Mouse (Mus musculus) forebrain, embryonic 14.5 days (tissue): ENCODE measurements around the gene Med16. TPM values are rescaled to one million over a fixed set of nuclear protein-coding genes. Genes with fewer than 3 reads are reported as not detected.

Source experiments
- ATAC-seq: fragments of 200-750 bp; cut with Nextera tagmentation; 2 replicates; pipeline ENCODE4 v1.8.0; 2017; ENCODE audit warnings: mild to moderate bottlenecking, moderate library complexity
- DNase-seq: peaks from one replicate; pipeline ENCODE4 v3.0.0-alpha.2; 2015; ENCODE audit warnings: low spot score
- H3K27ac ChIP-seq: fragments of 300-500 bp; sonication (generic); 2 replicates; pipeline ENCODE4 v1.5.1; 2014; ENCODE audit warnings: low read depth, mild to moderate bottlenecking, control low read depth, low read length, moderate library complexity
- H3K27me3 ChIP-seq: fragments of 300-500 bp; sonication (generic); replicated peaks from 2 replicates; pipeline ENCODE4 v1.6.1; 2014; ENCODE audit warnings: low read length, control low read depth, mixed read lengths; ENCODE audit not compliant: control insufficient read depth, insufficient read depth
- H3K36me3 ChIP-seq: fragments of 300-500 bp; sonication (generic); 2 replicates; pipeline ENCODE4 v1.6.1; 2014; ENCODE audit warnings: low read length, control low read depth; ENCODE audit not compliant: control insufficient read depth, insufficient read depth
- H3K4me1 ChIP-seq: fragments of 300-500 bp; sonication (generic); 2 replicates; pipeline ENCODE4 v1.6.1; 2014; ENCODE audit warnings: antibody characterized with exemption, low read length, control low read depth; ENCODE audit not compliant: control insufficient read depth, insufficient read depth
- H3K4me2 ChIP-seq: fragments of 300-500 bp; sonication (generic); 2 replicates; pipeline ENCODE4 v1.6.1; 2014; ENCODE audit warnings: mild to moderate bottlenecking, control low read depth, low read length
- H3K4me3 ChIP-seq: fragments of 300-500 bp; sonication (generic); 2 replicates; pipeline ENCODE4 v1.5.1; 2014; ENCODE audit warnings: low read depth, low read length, control low read depth
- H3K9ac ChIP-seq: fragments of 300-500 bp; sonication (generic); 2 replicates; pipeline ENCODE4 v1.6.1; 2014; ENCODE audit warnings: mild to moderate bottlenecking, low read length, control low read depth, moderate library complexity
- H3K9me3 ChIP-seq: fragments of 300-500 bp; sonication (generic); replicated peaks from 2 replicates; pipeline ENCODE4 v1.6.1; 2016; ENCODE audit warnings: low read length, control low read depth, mixed read lengths; ENCODE audit not compliant: control insufficient read depth
- WGBS: fragments of 180-500 bp; shearing (Covaris S2); extraction: QIAGEN DNeasy Blood & Tissue Kit; methylation state at CpG from one replicate; pipeline ENCODE4 v1.1.7; 2014; 5-methylcytosine and 5-hydroxymethylcytosine counted together
- polyA plus RNA-seq: library from polyadenylated mRNA; unstranded; fragments of >200 nt; fragmentation: Nextera tagmentation; extraction: Ambion mirVana; gene quantifications from 2 replicates; pipeline ENCODE4 v1.2.1, GENCODE M21; 2014

Med16 gene
- polyA plus RNA-seq, 1 experiment from 2014 or later = 40.5 TPM

- peaks cover 87% of the 10 kb centered on the region for H3K36me3 ChIP-seq
- peak overlapping the region; percentile 25; the same call in 1 of the 2 replicates for H3K9ac ChIP-seq
- peaks cover 4% of the 10 kb centered on the region; the same call in 1 of the 2 replicates for H3K4me1 ChIP-seq
- H3K9me3 ChIP-seq = no peaks in the 10 kb centered on the region
- peak overlapping the region; percentile 39; the same call in 1 of the 2 replicates for H3K27ac ChIP-seq
- DNase-seq (no peak), ATAC-seq (peak; percentile 45)
- WGBS = 63% methylated on average over 10 of the region's 10 CpGs
- H3K4me2 ChIP-seq = no peak overlapping the region
- H3K4me3 ChIP-seq = no peak overlapping the region
- no peaks in the 10 kb centered on the region for H3K27me3 ChIP-seq
Measured at GRCm38 (mm10) chr10:79864351-79865188, 44.2 kb downstream of the Med16 start.

GRCm38 (mm10) chr10:79862925-79863324 lies 45.8 kb downstream of the Med16 start:
- H3K27ac ChIP-seq = no peak overlapping the region; the same call in 1 of the 2 replicates
- H3K27me3 ChIP-seq = no peaks in the 10 kb centered on the region
- H3K4me3 ChIP-seq = no peak overlapping the region
- DNase-seq (no peak), ATAC-seq (no peak)
- H3K9ac ChIP-seq = no peak overlapping the region
- H3K4me1 ChIP-seq = peaks cover 13% of the 10 kb centered on the region
- no peak overlapping the region for H3K4me2 ChIP-seq
- WGBS = 73% methylated on average over 10 of the region's 10 CpGs
- peaks cover 90% of the 10 kb centered on the region for H3K36me3 ChIP-seq
- no peaks in the 10 kb centered on the region for H3K9me3 ChIP-seq

- no peak overlapping the region for H3K4me3 ChIP-seq
- DNase-seq (no peak), ATAC-seq (no peak)
- peaks cover 93% of the 10 kb centered on the region for H3K36me3 ChIP-seq
- H3K4me2 ChIP-seq = no peak overlapping the region
- H3K27ac ChIP-seq = no peak overlapping the region
- no peak overlapping the region for H3K9ac ChIP-seq
- WGBS = 80% methylated on average over 23 of the region's 23 CpGs
- H3K4me1 ChIP-seq = peaks cover 20% of the 10 kb centered on the region
- no peaks in the 10 kb centered on the region for H3K27me3 ChIP-seq
- H3K9me3 ChIP-seq = no peaks in the 10 kb centered on the region
Measured at GRCm38 (mm10) chr10:79862049-79862788, 46.5 kb downstream of the Med16 start.

DNA sequence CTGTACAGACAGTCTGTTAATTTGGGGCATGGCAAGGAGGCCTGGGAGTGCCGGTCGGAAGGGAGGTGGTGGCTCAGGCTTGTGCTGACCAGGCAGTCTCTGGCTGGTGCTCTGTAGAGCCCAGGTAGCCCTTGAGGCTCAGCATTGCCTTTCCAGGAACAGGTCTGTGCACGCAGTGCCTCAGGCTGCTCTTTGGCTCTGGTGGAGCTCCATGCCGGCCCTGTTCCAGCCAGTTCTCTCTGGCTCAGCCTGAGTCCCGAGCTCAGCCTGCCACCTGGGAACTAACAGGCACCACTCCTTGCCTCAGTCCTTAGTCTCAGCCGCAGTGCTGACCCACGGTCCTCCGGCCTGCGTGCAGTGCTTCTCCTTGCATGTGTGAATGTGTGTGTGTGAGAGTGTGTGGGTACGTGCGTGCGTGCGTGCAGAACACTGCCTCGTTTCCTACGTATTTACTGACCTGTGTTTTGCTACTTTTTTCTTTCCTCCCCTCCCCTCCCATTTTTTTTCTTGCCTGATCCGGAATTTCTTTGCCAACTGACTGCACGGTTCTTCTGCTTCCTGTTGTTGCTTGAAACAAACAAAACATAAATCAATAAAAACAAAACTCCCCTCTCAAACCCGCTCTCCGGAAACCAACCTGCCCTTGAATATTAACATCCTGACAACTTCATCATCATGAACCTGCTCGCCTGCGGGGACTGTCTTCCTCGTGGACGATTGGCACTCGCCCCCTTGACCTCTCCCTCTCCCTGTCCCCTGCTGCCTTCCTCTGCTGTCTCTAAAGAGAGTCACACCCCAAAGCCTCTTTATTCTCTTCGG lies 47.3 kb downstream of the Med16 start:
- 84% methylated on average over 25 of the region's 25 CpGs for WGBS
- H3K27ac ChIP-seq = no peak overlapping the region

GRCm38 (mm10) chr10:79860079-79860911 lies 48.4 kb downstream of the Med16 start:
- ATAC-seq (no peak), DNase-seq (no peak)
- Histone ChIP-seq H3K4me1 (peaks cover 30% of the 10 kb centered on the region), H3K27me3 (no peaks in the 10 kb centered on the region), H3K4me2 (no peak overlapping the region), H3K9ac (no peak overlapping the region), H3K4me3 (no peak overlapping the region), H3K9me3 (no peaks in the 10 kb centered on the region), H3K36me3 (peaks cover 83% of the 10 kb centered on the region), H3K27ac (no peak overlapping the region)
- WGBS = 93% methylated on average over 26 of the region's 26 CpGs

More for the DNA sequence above, 47.3 kb downstream of the Med16 start:
- H3K36me3 ChIP-seq = peaks cover 93% of the 10 kb centered on the region
- no peak overlapping the region for H3K4me3 ChIP-seq
- H3K9ac ChIP-seq = no peak overlapping the region
- H3K4me1 ChIP-seq = peaks cover 28% of the 10 kb centered on the region
- ATAC-seq = no peak
- no peaks in the 10 kb centered on the region for H3K9me3 ChIP-seq
- no peak for DNase-seq
- H3K27me3 ChIP-seq = no peaks in the 10 kb centered on the region
- H3K4me2 ChIP-seq = no peak overlapping the region

DNA sequence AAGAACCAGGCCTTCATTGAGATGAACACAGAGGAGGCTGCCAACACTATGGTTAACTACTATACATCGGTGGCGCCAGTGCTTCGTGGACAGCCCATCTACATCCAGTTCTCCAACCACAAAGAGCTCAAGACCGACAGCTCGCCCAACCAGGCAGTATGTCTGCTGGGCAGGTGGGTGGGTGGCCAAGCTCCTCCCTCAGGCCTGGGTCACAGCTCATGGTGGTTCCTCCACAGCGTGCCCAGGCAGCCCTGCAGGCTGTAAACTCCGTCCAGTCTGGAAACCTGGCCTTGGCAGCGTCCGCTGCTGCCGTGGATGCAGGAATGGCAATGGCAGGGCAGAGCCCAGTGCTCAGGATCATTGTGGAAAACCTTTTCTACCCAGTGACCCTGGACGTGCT lies 49.6 kb downstream of the Med16 start:
- no peaks in the 10 kb centered on the region for H3K9me3 ChIP-seq
- no peaks in the 10 kb centered on the region for H3K27me3 ChIP-seq
- DNase-seq = no peak
- ATAC-seq = no peak
- H3K9ac ChIP-seq = no peak overlapping the region
- H3K36me3 ChIP-seq = peaks cover 71% of the 10 kb centered on the region
- WGBS = 84% methylated on average over 11 of the region's 11 CpGs
- H3K4me1 ChIP-seq = peaks cover 30% of the 10 kb centered on the region
- peak overlapping the region; percentile 48; the same call in 1 of the 2 replicates for H3K27ac ChIP-seq
- H3K4me3 ChIP-seq = no peak overlapping the region
- no peak overlapping the region for H3K4me2 ChIP-seq

DNA sequence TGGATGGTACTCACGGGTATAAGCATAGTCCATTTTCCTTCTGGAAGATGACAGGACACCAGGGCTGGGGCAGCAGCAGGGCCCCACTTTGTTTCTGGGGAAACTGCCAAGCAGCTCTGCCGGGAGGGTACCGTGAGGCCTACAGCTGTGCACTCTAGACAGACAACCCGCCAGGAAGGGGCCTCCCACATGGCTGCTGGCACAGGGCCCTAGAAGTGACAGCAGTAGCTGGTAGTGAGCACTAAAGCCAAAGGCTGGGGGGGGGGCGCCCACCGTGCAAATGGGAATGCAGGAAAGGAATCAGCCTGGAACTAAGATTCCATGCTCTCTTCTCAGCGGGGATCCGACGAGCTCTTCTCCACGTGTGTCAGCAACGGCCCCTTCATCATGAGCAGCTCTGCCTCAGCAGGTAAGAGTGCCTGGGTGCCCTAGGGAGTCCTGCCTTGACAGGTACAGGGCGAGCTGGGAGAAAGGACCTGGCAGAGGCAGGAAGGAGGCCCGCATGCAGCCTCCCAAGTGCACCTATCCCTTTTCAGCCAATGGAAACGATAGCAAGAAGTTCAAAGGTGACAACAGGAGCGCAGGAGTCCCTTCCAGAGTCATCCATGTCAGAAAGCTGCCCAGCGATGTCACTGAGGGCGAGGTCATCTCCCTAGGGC lies 50.2 kb downstream of the Med16 start:
- 38% methylated on average over 17 of the region's 17 CpGs for WGBS
- DNase-seq (peak; percentile 92), ATAC-seq (peak; percentile 32)
- Histone ChIP-seq H3K27me3 (no peaks in the 10 kb centered on the region), H3K9ac (peak overlapping the region; percentile 94), H3K27ac (peak overlapping the region; percentile 70), H3K4me3 (peak overlapping the region; percentile 97; the same call in 1 of the 2 replicates), H3K36me3 (peaks cover 69% of the 10 kb centered on the region), H3K4me1 (peaks cover 30% of the 10 kb centered on the region), H3K4me2 (peak overlapping the region; percentile 82), H3K9me3 (no peaks in the 10 kb centered on the region)
